Mouse (Mus musculus): ENCODE data around the gene Pigk.

Gene Pigk

GRCm38 (mm10) chr3:152980978-152981974, 267.4 kb downstream of the Pigk start:
- in situ Hi-C loops (cut with MseI, MboI) = no loop called here

DNA sequence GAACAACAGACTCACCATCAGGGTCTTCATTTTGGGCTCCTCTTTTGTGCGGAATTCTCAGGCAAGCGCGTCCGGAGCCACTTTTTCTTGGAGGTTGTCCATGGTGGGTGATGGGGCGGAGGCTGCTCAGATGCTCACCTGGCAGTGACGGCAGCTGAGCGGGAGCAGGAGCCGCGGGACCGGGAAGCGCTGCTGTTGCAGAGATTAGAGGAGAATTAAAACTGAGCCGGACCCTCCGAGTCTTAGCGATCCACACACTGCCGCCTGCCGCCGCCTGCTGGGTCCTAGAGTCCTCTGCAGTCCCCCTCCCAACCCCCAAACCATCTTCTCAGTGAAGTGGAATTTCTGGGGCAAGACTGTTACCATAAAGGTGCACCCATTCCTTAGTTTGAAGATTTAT, 268.1 kb downstream of the Pigk start, which contains the start of gene St6galnac5:
St6galnac5 (minus strand) TSS at position 259 of the 400 bp plus-strand sequence.
- in situ Hi-C loops (cut with MseI, MboI) = no loop called here

GRCm38 (mm10) chr3:152990787-152991186, 276.9 kb downstream of the Pigk start:
- in situ Hi-C loops (cut with MseI, MboI) = no loop called here

GRCm38 (mm10) chr3:152993608-152994007, 279.7 kb downstream of the Pigk start:
- in situ Hi-C loops (cut with MseI, MboI) = no loop called here

- in situ Hi-C loops (cut with MseI, MboI) = no loop called here
Measured at GRCm38 (mm10) chr3:152998106-152998505, 284.2 kb downstream of the Pigk start.

- in situ Hi-C loops (cut with MseI, MboI) = no loop called here
Measured at GRCm38 (mm10) chr3:152998901-152999300, 285.0 kb downstream of the Pigk start.

- in situ Hi-C loops (cut with MseI, MboI) = no loop called here
Measured at GRCm38 (mm10) chr3:153006893-153007292, 293.0 kb downstream of the Pigk start.

DNA sequence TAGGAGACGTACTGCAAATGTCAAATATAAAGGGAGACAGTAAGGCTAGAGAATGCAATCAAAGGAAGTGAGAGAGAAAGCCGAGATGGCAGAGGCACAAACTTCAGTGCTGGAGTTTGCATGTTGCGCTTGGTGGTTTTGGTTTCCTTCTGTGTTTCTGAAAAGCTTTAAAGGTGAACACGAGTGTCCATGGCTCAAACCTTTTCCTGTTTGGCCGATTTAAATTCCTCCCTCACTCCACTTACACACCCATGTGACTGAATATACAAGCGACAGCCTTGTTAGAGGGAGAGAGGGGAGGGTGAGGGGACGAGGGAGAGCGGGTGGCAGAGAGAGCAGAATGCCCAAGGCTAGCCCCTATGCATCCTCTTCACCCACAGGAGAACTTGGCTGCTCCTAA, 302.5 kb downstream of the Pigk start:
- in situ Hi-C loops (cut with MseI, MboI) = no loop called here

- in situ Hi-C loops (cut with MseI, MboI) = no loop called here
Measured at GRCm38 (mm10) chr3:153018051-153018450, 304.2 kb downstream of the Pigk start.

GRCm38 (mm10) chr3:153024016-153024415, 310.1 kb downstream of the Pigk start:
- in situ Hi-C loops (cut with MseI, MboI) = no loop called here
